Mouse (Mus musculus): ENCODE data around the gene Nudt17.
"Not testable (repeated sequence)": the region's sequence is repeated elsewhere in the genome, so short reads cannot be mapped to it uniquely, and the experiment has no call there.

Gene Nudt17

GRCm38 (mm10) chr3:96707903-96708683, at the start of gene Nudt17:
Nudt17 (minus strand) TSS chr3:96708562.
- peak; percentile 86 for DNase-seq

DNA sequence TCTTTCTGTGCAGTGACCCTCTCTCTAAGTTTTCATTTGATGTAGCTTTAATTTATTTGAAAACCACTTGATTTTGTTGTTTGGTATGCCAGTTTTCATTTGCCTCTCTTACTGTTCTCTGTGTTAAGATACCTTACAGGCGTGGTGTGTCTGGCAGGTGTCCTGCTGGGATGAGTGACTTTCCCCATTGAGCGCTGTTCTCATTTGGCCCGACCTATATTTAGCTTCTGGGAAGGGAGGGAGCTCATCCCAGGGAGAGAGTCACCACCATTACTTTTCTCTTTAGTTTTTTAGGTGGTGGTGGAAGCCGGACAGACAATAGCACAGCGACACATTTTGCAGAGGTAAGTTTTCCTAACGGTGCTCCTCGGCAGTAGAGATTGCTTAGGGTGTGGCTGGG, 49.3 kb upstream of the Nudt17 start:
- no peak for DNase-seq

DNA sequence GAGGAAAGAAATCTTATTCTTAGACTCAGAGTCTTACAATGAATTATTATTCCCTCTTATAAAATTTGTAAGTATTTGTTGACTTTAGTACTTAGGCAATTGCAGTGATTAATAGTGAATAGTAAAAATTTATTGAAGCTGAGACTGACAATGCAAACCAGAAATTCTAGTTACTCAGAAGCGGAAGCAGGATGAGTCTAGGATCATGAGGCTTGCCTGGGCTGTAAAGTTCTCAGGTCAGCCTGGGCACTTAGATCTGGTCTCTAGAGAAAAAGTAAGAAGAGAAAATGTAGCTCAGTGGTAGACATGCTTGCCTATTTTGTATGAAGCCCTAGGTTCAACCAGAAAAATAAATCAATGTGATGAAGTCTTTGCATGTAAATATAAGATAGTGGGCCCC, 47.6 kb upstream of the Nudt17 start:
- DNase-seq, result no peak

GRCm38 (mm10) chr3:96746829-96747228, 38.5 kb upstream of the Nudt17 start:
- no peak for DNase-seq

- DNase-seq, result no peak
These were observed 36.0 kb upstream of the Nudt17 start for GRCm38 (mm10) chr3:96744348-96744747.

GRCm38 (mm10) chr3:96740279-96740678, 31.9 kb upstream of the Nudt17 start:
- not testable (repeated sequence) for DNase-seq

- no peak for DNase-seq
These were observed 29.6 kb upstream of the Nudt17 start for GRCm38 (mm10) chr3:96737995-96738394.

- DNase-seq, result no peak
These were observed 28.8 kb upstream of the Nudt17 start for GRCm38 (mm10) chr3:96737013-96737740.

- DNase-seq, result no peak
These were observed 26.8 kb upstream of the Nudt17 start for GRCm38 (mm10) chr3:96735200-96735599.

- DNase-seq, result no peak
These were observed 25.6 kb upstream of the Nudt17 start for GRCm38 (mm10) chr3:96733984-96734383.

- DNase-seq, result no peak
These were observed 22.4 kb upstream of the Nudt17 start for GRCm38 (mm10) chr3:96730785-96731184.

GRCm38 (mm10) chr3:96729403-96729784, 21.0 kb upstream of the Nudt17 start:
- no peak for DNase-seq

GRCm38 (mm10) chr3:96728634-96729402, 20.5 kb upstream of the Nudt17 start:
- DNase-seq, result no peak

DNA sequence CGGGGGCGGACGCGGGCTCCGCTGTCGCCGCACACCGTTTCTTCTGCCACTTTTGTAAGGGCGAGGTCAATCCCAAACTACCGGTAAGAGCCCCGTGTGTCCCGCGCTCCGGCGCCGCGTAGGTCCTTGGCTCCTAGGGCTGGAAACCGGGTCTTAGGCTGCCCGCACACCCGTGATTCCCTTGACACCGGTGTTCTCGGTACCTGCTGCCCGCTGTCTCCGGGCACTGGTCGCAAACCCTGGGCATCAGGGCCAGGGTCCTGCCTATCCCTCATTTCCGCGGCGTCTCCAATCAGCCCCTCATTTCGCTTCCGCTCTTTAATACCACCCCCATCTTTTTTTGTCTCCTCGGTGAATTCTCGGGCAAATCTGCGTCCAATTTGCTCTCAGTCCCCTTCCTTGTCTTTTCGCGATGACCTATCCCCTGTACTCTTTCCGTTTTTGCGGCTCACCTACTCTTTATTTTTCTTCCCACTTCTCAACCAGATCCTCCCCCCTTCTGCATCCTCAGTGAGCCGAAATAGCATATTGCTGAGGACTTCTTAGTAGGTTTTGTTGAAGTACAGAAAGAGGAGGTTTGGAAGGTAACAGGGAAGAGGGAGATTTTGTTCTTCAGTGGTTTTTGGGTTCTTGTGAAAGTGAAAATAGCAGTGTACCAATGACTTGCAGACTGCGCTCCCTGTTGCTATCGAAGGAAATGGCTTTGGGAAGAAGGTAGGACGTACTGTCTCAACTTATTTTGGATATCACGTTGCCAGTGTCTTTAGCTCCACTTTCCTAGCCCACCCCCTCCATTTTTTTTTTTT, 19.7 kb upstream of the Nudt17 start:
- DNase-seq, result no peak

DNA sequence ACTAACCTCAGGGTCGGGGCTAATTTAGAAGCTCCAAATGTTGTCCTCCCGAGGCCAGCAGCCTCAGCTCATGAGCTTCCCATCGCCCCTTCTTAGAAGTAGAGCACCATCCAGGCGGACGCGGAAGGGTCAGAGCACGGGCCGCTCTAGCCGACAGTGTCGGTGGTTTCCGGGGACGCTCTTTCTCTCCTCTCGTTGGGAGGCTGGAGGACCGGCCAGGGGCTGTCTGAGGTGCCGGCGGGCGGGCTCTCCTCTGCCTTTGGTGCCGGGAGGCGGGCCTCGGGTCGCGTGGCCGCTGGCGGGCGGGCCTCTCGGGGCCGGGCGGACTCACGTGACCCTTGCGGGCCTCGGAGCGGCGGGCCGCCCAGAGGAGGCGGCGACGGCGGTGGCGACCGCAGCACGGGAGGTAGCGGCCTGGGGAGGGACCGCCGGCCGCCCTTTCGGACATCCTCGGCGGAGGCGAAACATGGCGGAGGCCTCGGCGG, 19.0 kb upstream of the Nudt17 start, which contains the start of the genes Polr3c and Rnf115:
Polr3c (minus strand) TSS at position 286 of the 485 bp plus-strand sequence.
Rnf115 (plus strand) TSS at position 322 of the 485 bp plus-strand sequence.
- peak; percentile 84 for DNase-seq

DNA sequence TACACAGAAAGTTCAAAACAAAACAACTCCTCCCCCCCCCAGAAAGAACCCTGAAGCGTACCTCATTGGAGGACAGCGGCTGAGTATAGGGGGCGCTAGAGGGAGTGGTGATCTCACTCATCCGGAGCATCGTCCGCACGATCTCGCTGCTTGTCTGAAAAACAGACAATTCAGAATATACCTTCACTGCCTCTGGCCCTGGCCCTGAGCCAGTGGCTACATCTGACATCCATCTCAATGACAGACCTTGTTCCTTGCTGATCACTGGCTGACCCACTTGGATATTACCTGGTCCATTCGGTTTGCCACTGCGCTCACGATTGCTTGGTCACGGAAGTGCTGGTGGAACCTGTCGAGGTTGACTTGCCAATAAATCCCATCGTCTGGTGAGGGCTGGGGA, 10.8 kb upstream of the Nudt17 start:
- DNase-seq, result peak; percentile 73

DNA sequence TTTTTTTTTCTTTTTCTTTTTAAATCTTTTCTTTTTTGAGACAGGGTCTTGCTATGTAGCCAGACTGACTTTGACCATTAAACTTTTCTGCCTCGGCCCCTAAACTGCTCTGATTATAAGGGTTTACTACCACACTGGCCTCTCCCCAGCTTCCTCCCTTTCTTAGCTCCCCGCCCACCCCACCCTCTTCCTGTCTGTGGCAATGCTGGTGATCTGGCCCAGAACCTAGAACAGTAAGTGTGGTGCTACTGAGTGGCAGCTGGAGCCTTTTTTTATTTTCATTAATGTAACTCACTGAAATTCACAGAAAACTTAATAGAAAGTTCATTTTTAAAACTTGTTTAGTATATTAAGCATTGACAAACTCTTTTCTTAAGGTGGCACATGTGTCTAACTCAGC, 7.5 kb upstream of the Nudt17 start:
- no peak for DNase-seq

GRCm38 (mm10) chr3:96714286-96714685, 5.9 kb upstream of the Nudt17 start:
- DNase-seq, result no peak

GRCm38 (mm10) chr3:96708684-96709064, 312 bp upstream of the Nudt17 start:
- no peak for DNase-seq

- no peak for DNase-seq
These were observed 1.4 kb downstream of the Nudt17 start for GRCm38 (mm10) chr3:96706984-96707383.

DNA sequence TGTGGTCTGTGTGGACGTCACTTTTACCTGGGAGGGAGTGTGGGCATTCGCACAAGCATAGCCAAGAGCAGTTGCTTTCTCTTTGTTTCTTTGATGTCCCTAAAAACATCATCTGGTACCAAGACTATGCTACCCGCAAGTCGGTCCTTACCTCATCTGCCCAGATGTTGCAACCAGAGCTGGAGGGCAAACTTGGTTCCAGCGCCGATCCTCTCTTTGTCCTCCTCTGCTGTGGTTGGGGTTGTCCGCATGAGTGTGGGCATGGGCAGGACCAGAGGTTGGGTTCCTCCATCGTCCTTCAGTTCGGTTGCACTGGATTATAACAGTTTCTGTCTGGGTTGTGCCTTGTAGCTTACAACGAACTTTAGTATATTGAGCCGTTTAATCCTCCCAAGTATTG, 2.1 kb downstream of the Nudt17 start:
- DNase-seq, result no peak

DNA sequence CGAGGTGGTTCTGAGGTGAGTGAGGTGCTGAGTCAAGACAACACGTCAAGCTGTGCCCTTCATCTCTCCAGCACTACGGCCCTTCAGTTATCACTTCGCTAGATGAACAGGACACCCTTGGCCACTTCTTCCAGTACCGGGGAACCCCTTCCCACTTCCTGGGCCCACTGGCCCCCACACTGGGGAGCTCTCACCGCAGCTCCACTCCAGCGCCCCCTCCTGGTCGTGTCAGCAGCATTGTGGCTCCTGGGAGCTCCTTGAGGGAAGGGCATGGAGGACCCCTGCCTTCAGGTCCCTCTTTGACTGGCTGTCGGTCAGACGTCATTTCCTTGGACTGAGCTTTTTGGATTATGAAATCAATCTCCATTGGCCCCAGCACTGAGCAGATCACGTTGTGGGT, 3.6 kb downstream of the Nudt17 start:
- peak; percentile 81 for DNase-seq
